Mouse (Mus musculus) lung, adult 2 months (tissue): Measurements from ENCODE around the gene Kcnn3.

Source experiments
- CTCF ChIP-seq: fragments of 200-500 bp; IDR thresholded peaks from 2 replicates; pipeline ENCODE4 v1.5.1; 2011; ENCODE audit warnings: mild to moderate bottlenecking, low read length, control low read depth; ENCODE audit not compliant: insufficient read depth
- POLR2A ChIP-seq: fragments of 200-500 bp; IDR thresholded peaks from 2 replicates; pipeline ENCODE4 v1.6.1; 2011; ENCODE audit warnings: low read depth, mild to moderate bottlenecking, control low read depth, low read length, borderline replicate concordance; ENCODE audit errors: extremely low read depth

DNA sequence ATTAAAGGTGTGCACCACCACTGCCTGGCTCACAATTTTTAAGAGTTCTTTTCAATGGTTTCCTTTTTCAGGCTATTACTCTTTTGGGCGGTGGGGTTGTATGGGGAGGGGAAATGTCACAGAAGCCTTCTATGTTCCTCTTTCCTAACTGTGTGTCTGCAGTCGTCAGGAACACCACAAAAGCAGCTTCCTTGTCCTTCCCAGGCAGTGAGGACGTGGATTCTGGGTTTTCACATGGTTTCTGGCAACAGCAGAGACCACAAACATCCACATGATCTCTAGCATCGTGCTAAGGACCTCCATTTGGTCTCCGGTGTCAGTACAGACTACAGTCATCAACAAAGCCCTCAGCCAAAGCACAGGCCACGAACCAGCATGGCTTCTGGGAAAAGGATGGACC is 46.1 kb upstream of the Kcnn3 start:
- no peak for TF ChIP-seq CTCF
- no peak for TF ChIP-seq POLR2A
